Mouse (Mus musculus): ENCODE results near the gene Elp5. TPM values are rescaled to one million over a fixed set of nuclear protein-coding genes. Genes with fewer than 3 reads are reported as not detected.
A peak's percentile ranks its signal among the peaks of the same experiment; 100 is the strongest.

Elp5 gene
- polyA plus RNA-seq, 1 experiment from 2014 or later: 127 TPM

DNA sequence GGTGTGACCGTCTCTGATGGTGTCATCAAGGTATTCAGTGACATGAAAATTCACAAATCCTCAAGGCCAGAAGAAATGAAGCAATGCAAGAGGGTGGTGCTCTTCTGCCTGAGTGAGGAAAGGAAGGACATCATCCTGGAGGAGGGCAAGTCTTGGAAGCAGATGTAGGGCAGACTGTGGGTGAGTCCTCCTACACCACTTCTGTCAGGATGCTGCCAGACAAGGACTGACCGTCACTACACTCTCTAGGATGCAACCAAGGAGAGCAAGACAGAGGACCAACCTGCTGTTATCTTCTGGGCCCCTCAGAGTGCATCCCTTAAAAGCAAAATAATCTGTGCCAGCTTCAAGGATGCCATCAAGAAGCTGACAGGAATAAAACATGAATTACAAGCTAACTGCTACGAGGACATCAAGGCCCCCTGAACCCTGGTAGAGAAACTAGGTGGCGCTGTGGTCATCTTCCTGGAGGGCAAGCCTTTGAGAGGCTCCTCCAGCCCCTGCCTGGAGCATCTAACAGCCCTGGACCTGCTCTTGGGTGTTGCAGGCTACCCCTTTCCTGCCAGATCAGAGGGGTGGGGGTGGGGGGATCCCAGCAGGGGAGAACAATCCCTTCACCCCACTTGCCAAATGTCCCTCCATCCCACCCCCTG, 31.4 kb downstream of the Elp5 start:
- Histone ChIP-seq H3K27ac (replicated peaks) (no peak overlapping the region), H3K4me1 (peaks cover 17% of the 10 kb centered on the region), H3K4me3 (no peak overlapping the region), H3K27me3 (peaks cover 16% of the 10 kb centered on the region), H3K9me3 (no peaks in the 10 kb centered on the region), H3K9ac (replicated peaks) (no peak overlapping the region), H3K36me3 (no peaks in the 10 kb centered on the region), H3K4me2 (replicated peaks) (no peak overlapping the region)
- 40% methylated on average over 4 of the region's 4 CpGs for WGBS
- ATAC-seq (ENCODE audit: low FRiP score, low read depth): no peak

DNA sequence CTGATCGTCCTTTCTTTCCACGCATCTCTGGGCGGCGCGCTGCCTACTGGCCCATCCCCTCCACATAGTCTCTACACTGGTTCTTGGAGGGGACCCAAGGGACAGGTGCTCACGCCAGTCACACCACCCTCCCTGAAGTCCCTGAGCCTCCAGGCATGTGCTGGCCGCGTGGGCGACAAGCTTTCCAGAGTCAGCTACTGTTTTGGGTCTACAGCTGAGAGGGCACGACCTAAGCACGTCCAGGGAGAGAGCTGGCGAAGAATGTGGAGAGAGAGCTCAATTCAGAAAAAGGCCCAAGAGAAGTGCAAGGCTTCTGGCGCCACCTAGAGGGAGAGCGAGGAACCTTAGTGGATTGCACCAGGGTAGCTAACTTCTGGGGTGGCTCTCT, 33.6 kb downstream of the Elp5 start:
- Histone ChIP-seq H3K9me3 (no peaks in the 10 kb centered on the region), H3K4me2 (replicated peaks) (peak overlapping the region; percentile 64), H3K36me3 (peaks cover 10% of the 10 kb centered on the region; the same call in 1 of the 2 replicates), H3K27me3 (peaks cover 11% of the 10 kb centered on the region), H3K4me1 (peaks cover 17% of the 10 kb centered on the region), H3K4me3 (peak overlapping the region; percentile 49), H3K27ac (replicated peaks) (peak overlapping the region; percentile 69), H3K9ac (replicated peaks) (peak overlapping the region; percentile 47)
- ATAC-seq (ENCODE audit: low FRiP score, low read depth): peak; percentile 63
- whole genome bisulfite sequencing: under 1% methylated on average over 14 of the region's 14 CpGs

DNA sequence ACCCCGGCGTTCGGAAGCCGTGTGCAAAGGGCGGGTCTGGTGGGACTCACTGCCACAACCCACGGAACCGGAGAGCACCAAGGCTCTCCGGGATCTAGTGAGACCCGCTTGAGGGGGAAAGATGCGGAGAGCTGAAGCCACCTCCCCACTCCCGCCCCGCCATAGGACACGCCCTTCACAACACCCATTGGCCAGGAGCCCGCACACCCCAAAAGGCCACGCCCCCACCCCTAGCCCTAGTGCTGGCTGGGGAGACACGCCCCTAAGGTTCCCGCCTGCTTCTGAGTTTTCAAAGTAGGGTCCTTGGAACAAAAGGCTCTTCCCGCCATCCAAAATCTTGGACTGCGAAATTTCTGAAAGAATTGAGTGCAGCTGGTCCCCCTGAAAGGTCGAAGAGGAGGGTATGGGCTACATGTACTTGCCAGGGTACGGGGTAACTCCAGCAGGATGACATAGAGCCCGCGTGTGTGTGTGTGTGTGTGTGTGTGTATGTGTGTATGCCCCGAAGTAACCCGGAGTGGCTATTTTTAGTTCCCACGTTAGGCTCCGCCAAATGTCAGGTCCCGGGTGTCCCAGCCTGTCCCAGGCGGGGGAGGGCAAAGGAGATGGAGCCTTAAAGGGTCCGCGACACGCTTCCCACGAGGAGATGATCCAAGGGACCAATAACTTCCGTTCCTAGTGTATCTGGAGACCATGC, 34.1 kb downstream of the Elp5 start, which contains the start of gene Slc2a4:
TSS of gene Slc2a4 (minus strand) at position 123 of the 697 bp plus-strand sequence.
- under 1% methylated on average over 33 of the region's 34 CpGs for WGBS
- Histone ChIP-seq H3K9me3 (no peaks in the 10 kb centered on the region), H3K4me3 (peak within 1 kb of the TSS; percentile 49), H3K4me1 (peaks cover 17% of the 10 kb centered on the region), H3K36me3 (peaks cover 10% of the 10 kb centered on the region; the same call in 1 of the 2 replicates), H3K4me2 (replicated peaks) (peak within 1 kb of the TSS; percentile 64), H3K27ac (replicated peaks) (peak within 1 kb of the TSS; percentile 69), H3K27me3 (peaks cover 11% of the 10 kb centered on the region), H3K9ac (replicated peaks) (peak within 1 kb of the TSS; percentile 47)
- peak; percentile 93 for ATAC-seq (ENCODE audit: low FRiP score, low read depth)

DNA sequence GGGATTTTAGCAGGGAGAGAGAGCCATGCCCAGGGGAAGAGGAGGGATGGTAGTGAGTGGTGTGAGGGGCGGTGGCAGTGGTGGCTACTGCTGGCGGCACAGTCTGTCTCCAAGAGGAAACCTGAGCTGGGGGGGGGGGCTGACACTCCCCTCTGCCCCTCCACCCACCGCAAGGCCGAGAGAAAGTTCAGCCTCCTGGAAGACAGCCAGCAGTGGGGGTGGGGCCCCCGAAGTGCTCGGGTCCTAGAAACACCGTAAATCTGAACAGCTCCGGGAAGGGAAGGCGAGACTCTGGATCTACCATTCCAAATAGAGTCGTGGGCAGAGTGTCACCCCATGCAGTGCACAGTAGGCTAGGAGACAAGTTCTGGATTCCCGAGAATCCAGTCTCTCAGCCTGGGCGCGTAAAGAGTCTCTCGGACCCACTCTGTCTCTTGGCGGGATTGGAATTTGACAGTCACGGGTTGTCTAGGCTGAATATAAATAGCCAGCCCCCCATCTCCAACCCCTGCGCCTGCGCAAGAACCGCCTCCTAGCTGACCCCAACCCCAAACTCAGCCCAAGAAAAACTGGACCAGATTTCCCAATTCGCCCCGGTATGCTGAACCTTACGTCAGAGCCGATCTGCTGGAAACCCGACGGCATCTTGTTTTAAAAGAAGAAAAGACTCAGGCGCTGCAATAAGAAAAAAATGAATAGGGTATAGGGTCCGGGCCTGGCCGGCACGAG, 34.8 kb downstream of the Elp5 start:
- no peaks in the 10 kb centered on the region for H3K9me3 ChIP-seq
- no peak overlapping the region for H3K27ac ChIP-seq (replicated peaks)
- peak overlapping the region; percentile 49 for H3K4me3 ChIP-seq
- H3K9ac ChIP-seq (replicated peaks): peak overlapping the region; percentile 45; the same call in 1 of the 2 replicates
- ATAC-seq (ENCODE audit: low FRiP score, low read depth): peak; percentile 56
- WGBS: 3% methylated on average over 29 of the region's 29 CpGs
- H3K36me3 ChIP-seq: peaks cover 10% of the 10 kb centered on the region; the same call in 1 of the 2 replicates
- peaks cover 11% of the 10 kb centered on the region for H3K27me3 ChIP-seq
- H3K4me2 ChIP-seq (replicated peaks): peak overlapping the region; percentile 64
- peaks cover 17% of the 10 kb centered on the region for H3K4me1 ChIP-seq

DNA sequence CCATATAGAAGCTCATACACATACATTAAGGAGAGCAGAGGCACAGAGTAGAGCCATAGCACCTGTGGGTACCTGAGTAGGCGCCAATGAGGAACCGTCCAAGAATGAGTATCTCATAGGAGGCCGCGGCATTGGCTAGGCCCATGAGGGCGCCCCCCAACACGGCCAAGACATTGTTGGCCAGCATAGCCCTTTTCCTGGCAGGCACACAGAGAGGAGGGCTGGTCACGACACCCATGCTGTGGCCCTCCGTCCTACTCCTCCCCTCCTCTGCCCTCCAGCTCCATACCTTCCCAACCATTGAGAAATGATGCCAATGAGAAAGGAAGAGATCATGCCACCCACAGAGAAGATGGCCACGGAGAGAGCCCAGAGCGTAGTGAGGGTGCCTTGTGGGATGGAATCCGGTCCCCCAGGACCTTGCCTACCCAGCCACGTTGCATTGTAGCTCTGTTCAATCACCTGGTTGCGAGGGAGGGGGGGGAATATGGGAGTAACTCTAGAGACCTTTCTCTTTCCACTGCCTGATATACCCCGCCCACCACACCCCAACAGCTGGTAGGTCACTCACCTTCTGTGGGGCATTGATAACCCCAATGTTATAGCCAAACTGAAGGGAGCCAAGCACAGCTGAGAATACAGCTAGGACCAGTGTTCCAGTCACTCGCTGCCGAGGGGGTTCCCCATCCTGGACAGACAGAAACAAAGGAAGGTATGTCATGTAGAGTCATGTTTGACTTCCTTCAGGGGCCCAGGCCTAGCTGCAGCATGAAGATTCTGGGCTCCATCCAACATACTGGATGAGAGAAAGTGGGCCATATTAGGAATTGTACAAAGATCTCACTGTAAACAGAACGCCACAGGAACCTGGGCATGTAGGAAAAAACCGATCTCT, 36.1 kb downstream of the Elp5 start:
- WGBS: 93% methylated on average over 18 of the region's 18 CpGs
- no peaks in the 10 kb centered on the region for H3K9me3 ChIP-seq
- H3K4me3 ChIP-seq: no peak overlapping the region
- H3K9ac ChIP-seq (replicated peaks): no peak overlapping the region
- H3K27ac ChIP-seq (replicated peaks): no peak overlapping the region
- peaks cover 17% of the 10 kb centered on the region for H3K4me1 ChIP-seq
- H3K27me3 ChIP-seq: peaks cover 5% of the 10 kb centered on the region
- H3K4me2 ChIP-seq (replicated peaks): peak overlapping the region; percentile 64; the same call in 1 of the 2 replicates
- peaks cover 10% of the 10 kb centered on the region; the same call in 1 of the 2 replicates for H3K36me3 ChIP-seq
- no peak for ATAC-seq (ENCODE audit: low FRiP score, low read depth)

DNA sequence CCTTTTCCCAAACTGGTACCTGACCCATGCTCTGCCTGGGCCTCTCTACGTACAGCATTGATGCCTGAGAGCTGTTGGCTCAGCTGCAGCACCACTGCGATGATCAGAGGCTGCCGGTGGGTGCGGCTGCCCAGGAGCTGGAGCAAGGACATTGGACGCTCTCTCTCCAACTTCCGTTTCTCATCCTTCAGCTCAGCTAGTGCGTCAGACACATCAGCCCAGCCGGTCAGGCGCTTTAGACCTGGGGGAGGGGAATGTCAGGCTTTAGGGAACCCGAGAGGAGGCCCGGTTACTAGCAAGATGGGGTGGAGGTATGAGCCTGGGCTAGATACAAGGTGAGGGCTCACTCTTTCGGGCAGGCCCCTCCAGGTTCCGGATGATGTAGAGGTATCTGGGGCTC, 37.1 kb downstream of the Elp5 start:
- 75% methylated on average over 13 of the region's 13 CpGs for WGBS

DNA sequence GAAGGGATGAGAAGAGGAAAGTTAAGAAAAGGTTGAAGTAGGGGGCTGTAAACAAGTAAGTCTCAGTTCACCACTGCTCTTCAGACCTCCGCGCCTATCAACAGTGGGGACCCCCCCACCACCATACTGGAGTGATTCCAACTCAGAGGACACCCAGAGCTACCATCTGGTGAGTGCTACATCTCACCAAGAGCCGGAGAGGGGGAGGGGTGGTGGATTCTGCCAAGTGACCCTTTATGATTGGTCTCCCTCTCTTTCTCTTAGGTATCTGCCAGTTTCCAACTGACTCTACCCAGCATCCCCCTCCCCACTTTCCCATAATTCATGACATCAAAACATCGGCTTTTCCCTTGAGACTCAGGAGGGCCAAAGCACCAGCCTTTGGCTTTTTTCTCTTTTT, 41.4 kb downstream of the Elp5 start:
- Histone ChIP-seq H3K36me3 (peaks cover 10% of the 10 kb centered on the region; the same call in 1 of the 2 replicates), H3K4me2 (replicated peaks) (no peak overlapping the region), H3K27me3 (peaks cover 48% of the 10 kb centered on the region), H3K27ac (replicated peaks) (no peak overlapping the region), H3K9ac (replicated peaks) (no peak overlapping the region; the same call in 1 of the 2 replicates), H3K4me3 (no peak overlapping the region), H3K9me3 (no peaks in the 10 kb centered on the region), H3K4me1 (peaks cover 8% of the 10 kb centered on the region)
- WGBS: 88% methylated on average over 4 of the region's 4 CpGs
- no peak for ATAC-seq (ENCODE audit: low FRiP score, low read depth)

More for the DNA sequence above, 37.1 kb downstream of the Elp5 start:
- no peaks in the 10 kb centered on the region for H3K9me3 ChIP-seq
- no peak overlapping the region for H3K4me2 ChIP-seq (replicated peaks)
- H3K36me3 ChIP-seq: peaks cover 10% of the 10 kb centered on the region; the same call in 1 of the 2 replicates
- peaks cover 17% of the 10 kb centered on the region for H3K4me1 ChIP-seq
- H3K27ac ChIP-seq (replicated peaks): no peak overlapping the region
- H3K9ac ChIP-seq (replicated peaks): no peak overlapping the region
- H3K4me3 ChIP-seq: no peak overlapping the region
- peaks cover 9% of the 10 kb centered on the region for H3K27me3 ChIP-seq
- ATAC-seq (ENCODE audit: low FRiP score, low read depth): no peak

DNA sequence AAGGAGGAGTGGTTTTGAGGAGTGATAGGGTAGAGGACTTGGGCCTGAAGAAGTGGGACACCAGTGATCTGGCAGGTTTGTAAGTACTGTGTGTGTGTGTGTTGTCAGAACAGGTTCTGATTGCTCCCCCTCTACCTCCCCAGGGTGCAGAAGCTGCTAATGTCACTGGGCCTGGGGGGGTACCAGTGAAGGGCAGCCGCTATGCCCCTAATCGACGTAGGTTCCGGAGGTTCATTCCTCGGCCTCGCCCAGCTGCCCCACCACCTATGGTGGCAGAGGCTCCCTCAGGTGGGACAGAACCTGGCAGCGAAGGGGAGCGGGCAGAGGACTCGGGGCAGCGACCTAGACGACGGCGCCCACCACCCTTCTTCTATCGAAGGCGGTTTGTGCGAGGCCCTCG, 42.6 kb downstream of the Elp5 start:
- no peak for ATAC-seq (ENCODE audit: low FRiP score, low read depth)
- Histone ChIP-seq H3K9ac (replicated peaks) (no peak overlapping the region), H3K27ac (replicated peaks) (no peak overlapping the region), H3K36me3 (peaks cover 4% of the 10 kb centered on the region; the same call in 1 of the 2 replicates), H3K27me3 (peaks cover 60% of the 10 kb centered on the region), H3K4me3 (no peak overlapping the region), H3K9me3 (no peaks in the 10 kb centered on the region), H3K4me1 (peaks cover 18% of the 10 kb centered on the region), H3K4me2 (replicated peaks) (no peak overlapping the region)
- WGBS: 95% methylated on average over 17 of the region's 17 CpGs

DNA sequence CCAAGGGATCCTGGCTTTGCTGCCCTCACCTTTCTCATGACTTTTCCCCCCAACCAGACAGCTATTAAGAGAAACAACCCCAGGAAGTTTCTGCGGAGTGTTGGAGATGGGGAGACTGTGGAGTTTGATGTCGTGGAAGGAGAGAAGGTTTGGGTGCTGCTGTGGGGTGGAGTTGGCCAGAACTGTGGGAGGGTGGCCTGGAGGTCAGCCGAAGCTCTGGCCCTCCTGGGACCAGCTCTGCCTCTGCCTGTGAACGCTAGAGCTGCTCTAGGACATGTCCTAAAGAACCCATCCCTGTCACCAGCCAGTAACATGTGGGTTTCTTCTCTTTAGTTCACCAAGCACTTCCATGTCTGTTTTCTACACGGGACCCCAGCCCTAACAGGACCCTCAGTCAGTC, 43.1 kb downstream of the Elp5 start:
- 82% methylated on average over 5 of the region's 5 CpGs for WGBS

DNA sequence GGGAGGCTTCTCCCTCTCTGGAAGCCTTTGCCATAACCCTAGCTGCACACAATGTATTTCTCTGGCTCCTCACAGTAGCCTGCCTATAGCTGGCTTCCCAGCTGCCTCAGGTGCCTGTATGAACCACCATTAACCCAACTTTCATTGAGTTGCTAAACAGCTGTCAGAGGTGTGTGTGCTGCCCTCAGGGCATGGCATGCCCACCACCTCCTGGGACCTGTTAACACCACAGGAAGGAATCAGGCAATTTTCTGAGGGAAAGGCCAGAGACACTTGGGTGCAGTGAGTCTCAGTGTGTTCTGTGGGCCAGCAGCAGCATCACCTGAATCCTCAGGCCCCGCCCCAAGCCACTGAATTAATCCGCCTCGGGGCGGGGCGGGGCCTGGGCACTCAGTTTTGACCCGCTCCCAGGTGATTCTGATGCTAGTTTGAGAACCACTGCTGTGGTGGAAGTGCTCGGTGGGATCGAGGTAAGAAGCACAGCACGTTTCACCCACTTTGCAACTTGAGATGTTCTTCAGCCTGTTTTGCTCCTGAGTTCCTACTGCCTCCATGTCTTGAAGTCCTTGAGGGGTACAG, 43.8 kb downstream of the Elp5 start:
- H3K4me3 ChIP-seq: no peak overlapping the region
- H3K4me1 ChIP-seq: peaks cover 21% of the 10 kb centered on the region
- WGBS: 28% methylated on average over 9 of the region's 9 CpGs
- peaks cover 69% of the 10 kb centered on the region for H3K27me3 ChIP-seq
- H3K36me3 ChIP-seq: no peaks in the 10 kb centered on the region
- H3K27ac ChIP-seq (replicated peaks): no peak overlapping the region
- no peak for ATAC-seq (ENCODE audit: low FRiP score, low read depth)
- no peaks in the 10 kb centered on the region for H3K9me3 ChIP-seq
- no peak overlapping the region for H3K4me2 ChIP-seq (replicated peaks)
- H3K9ac ChIP-seq (replicated peaks): no peak overlapping the region

More for the DNA sequence above, 43.1 kb downstream of the Elp5 start:
- ATAC-seq (ENCODE audit: low FRiP score, low read depth): no peak
- no peaks in the 10 kb centered on the region for H3K36me3 ChIP-seq
- no peak overlapping the region for H3K4me3 ChIP-seq
- no peak overlapping the region for H3K4me2 ChIP-seq (replicated peaks)
- peaks cover 21% of the 10 kb centered on the region for H3K4me1 ChIP-seq
- H3K9me3 ChIP-seq: no peaks in the 10 kb centered on the region
- H3K27ac ChIP-seq (replicated peaks): no peak overlapping the region
- H3K27me3 ChIP-seq: peaks cover 65% of the 10 kb centered on the region
- no peak overlapping the region for H3K9ac ChIP-seq (replicated peaks)

DNA sequence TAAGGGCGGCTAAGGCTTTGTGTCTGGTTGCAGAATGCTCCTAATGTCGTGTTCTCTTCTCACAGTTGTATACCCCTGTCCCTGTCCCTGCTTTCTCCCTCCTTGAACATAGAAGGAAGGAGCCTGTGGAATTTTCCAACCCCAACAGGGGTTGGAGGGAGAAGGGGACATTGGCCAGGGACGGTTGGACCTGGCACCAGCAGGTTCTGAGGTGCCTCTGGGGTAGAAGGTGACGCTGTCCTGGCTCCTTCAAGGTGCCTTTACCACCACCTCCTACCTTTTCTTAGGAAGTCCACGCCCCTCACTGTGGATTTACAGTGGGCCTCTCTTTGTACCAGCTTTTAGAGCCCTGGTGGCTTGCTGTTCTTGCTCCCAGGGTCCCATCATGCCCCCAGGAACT, 44.5 kb downstream of the Elp5 start:
- H3K36me3 ChIP-seq: no peaks in the 10 kb centered on the region
- no peak for ATAC-seq (ENCODE audit: low FRiP score, low read depth)
- H3K27me3 ChIP-seq: peaks cover 69% of the 10 kb centered on the region
- H3K4me1 ChIP-seq: peaks cover 21% of the 10 kb centered on the region
- H3K4me3 ChIP-seq: no peak overlapping the region
- WGBS: 67% methylated on average over 5 of the region's 5 CpGs
- H3K9ac ChIP-seq (replicated peaks): 0 out of 2 replicates have a peak overlapping the region, but pooled peaks have one; percentile 11
- no peaks in the 10 kb centered on the region for H3K9me3 ChIP-seq
- H3K4me2 ChIP-seq (replicated peaks): no peak overlapping the region
- H3K27ac ChIP-seq (replicated peaks): no peak overlapping the region
